Mouse (Mus musculus) right cerebral cortex, adult 2 months (tissue): ENCODE measurements at regions not wholly inside any gene's neighbourhood (a gene's known extent, or its start where the extent isn't known, plus 50 kb on each side); places are given as distances from the start of the nearest gene placed in this dataset.

Source experiments
- DNase-seq, 2 experiments: peaks; one replicate each; pipeline ENCODE4 v3.0.0; 2021 to 2022; ENCODE audit warnings: low spot score in 2 of 2

DNA sequence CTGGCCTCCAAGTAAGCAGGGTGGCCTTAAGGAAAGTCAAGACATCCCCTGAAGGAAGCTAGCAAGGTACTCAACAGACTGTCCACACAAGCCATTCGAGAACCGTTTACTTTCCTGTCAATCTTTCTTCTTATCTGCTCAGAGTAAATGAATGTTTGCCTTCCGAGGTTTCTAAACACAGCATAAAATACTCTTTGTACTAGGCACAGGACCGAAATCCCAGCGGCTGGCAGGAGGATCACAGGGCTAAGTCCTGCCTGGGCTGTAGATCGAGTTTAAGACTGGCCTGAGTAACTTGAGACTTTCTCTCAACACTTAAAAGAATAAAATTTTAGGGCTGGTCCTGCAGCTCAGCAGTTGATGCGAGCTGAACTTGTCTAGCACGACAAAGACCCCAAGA is 175.9 kb downstream of the Bcl2l11 start:
- DNase-seq = no peak

- DNase-seq = no peak
Measured at GRCm38 (mm10) chr2:128304063-128304712, 178.3 kb downstream of the Bcl2l11 start.

DNA sequence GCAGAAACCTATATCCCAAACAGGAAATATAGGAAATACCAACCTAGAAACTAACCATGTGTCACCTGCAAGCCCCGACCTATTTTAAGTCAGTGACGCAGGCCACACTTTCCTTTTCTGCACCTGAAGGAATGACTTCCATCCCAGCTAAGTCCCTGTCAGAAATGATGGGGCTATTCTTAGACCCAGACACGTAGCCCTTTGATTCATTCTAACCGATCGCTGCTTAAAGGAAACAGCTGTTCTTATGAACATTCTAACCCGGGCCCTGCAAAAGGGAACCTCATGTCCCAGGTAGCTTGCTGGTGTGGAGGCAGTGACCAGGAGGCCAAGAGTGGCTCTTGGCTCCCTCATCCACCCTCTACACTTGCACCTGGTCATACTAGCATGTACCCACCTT is 180.9 kb downstream of the Bcl2l11 start:
- no peak for DNase-seq

DNA sequence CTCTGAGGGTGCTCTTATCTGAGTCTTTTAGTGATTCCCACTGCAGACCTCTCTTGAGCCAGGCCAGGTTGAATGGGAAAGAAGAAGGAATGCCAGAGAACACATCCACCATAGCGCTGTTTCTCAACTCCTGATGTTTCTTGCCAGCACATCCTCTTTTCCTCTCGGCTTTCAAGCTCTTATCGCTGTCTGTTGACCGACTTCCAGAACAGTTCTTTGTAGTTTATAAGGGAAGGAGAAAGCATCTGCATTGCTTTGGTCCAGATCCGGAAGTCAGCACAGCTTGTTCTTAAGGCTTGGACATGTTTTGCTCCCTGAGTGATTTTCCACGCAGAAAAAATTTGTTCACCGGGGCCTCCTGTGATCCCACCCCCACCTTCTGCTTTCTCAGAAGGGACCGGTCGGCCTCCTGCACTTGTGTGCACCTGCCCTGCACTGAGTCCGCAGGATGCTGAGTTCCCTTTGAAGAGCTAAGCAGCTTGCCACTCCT is 183.7 kb downstream of the Bcl2l11 start:
- DNase-seq = no peak

DNA sequence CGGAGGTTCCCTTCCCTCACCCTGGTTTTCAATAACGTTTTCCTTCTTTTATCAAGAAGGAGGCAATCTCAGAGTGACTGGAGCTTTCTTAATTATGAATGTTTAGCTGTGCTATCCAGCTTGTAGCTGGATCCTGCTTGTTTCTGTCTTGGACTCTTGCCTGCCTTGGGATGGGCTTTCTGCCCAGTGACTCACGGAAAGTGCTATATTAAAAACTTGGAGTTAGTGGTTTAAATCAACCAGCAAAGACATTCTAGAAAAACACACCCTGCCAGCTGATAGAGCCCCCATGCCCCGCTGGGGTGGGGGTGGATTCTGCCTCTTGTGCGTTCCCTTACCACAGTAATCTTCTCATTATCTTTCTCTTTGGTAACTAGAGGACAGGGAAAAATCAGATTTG is 184.2 kb downstream of the Bcl2l11 start:
- peak; percentile 91 to 97 for DNase-seq

DNA sequence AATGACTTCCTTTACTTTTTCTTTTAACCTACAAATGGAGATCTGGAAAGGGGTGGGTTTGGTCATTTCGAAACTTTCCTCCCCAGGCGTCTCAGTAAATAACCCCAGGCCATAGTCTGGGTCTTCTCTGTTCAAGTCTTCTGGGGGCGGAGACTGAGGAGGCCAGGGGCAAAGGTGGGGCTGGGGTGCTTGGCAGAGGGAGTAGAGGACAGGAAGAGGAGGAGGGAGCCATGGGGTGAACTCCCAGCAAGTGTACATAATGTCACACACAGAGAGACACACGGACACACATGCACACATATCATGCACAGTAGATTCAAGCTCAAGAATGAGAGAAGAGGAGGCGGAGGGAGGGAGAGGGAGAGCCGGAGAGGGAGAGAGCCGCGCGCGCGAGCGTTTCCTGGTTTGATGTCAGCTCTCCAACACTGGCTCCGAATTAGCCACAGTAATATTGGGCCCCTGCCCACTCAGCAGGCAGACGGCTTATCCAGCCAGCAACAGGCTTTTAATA is 186.3 kb downstream of the Bcl2l11 start:
- peak; percentile 69 to 71 for DNase-seq

GRCm38 (mm10) chr2:128312659-128313581 is 187.1 kb downstream of the Bcl2l11 start:
- DNase-seq = no peak

DNA sequence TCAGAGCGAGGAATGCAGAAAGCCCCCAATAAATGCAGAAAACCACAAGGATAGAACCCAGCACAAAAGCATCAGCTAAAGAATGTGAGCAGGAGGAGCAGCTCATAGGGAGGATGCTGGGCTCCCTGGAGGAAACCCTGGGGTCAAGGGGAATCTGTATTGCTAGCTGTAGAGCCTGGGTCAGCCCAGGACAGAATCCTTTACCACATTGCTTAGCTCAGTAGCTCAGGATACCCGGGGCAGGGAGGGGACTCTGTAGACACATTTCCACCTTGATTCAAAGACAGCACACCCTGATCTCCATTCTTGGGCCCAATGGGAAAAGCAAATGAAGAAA is 187.7 kb downstream of the Bcl2l11 start:
- DNase-seq = no peak

GRCm38 (mm10) chr2:128313948-128314347 is 188.1 kb downstream of the Bcl2l11 start:
- no peak for DNase-seq

- no peak for DNase-seq
Measured at GRCm38 (mm10) chr2:128316516-128316915, 190.7 kb downstream of the Bcl2l11 start.

DNA sequence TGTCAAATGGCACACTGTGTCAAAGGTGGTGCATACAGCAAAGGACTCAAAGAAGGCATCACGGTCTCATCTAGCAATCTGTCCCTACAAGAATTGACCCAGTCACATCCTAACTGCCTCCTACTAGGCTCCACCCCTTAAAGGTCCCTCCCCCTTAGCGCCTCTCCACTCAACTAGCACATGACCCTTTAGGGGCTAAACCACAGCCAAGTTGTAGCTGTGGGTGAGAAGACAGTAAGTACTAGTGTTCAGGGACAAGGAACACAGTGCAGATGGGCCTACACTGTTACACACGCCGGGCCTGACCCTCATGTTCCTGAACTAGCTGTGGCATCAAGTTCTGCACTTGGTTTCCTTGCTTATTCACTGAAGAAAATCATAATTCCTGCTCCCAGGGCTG is 192.4 kb downstream of the Bcl2l11 start:
- DNase-seq = no peak

GRCm38 (mm10) chr2:128318956-128319355 is 193.1 kb downstream of the Bcl2l11 start:
- no peak for DNase-seq

DNA sequence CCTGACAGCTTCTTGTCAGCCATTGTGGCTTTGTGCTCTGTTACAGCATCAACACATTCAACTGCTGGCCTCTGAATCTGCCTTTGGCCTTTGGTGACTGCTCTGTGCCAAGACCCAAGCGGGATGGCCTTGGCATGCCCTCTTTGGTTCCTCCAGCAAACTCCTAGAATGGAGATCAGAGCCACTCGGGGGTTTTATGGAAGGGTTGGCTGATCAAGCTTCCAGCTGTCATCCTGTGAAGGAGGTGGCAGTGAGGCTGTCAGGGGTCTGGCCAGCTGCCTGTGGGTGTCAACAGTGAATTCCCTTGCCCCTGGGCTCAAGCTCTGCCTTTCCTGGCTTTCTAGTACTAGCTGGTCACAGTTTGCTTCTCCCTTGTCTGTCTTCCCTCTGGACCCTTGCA is 195.6 kb downstream of the Bcl2l11 start:
- no peak for DNase-seq

DNA sequence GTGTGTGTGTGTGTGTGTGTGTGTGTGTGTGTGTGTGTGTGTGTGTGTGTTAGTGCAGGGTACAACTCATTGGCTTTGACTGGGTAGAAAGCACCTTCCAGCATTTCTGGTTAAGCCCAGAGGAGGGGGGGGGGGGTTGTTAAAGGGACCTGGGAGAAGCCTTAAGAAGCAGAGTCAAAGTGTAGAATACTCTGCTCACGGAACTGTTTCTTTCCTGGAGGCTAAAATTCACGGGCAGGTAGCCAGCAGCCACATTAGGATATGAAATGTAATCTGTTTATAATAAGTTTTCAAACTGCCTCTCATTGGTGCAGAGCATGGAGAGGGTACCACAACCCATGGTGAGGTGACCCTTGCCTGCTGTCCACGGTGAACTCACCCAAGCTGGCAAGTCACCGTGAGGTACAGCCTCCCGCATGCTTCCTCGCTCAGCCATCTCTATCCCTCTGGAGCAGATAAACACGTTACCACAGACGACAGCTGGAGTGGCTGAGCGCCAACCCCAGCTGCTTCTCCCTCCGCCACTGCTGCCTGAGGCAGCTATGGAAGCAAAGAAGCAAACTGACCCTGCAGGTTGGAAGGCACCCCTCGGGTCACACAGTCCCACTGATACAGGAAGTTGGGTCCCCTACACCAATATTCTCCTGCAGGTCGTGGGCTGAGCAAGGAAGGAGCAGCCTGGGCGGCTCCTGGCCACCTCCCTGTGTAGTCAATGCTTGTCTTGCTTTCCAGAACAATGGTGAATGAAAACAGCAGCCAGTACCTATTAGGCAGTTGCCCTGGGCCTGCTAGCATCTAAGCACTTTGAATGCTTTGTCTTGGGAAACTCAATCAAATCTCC is 198.6 kb downstream of the Bcl2l11 start:
- DNase-seq = no peak

- DNase-seq = no peak
Measured at GRCm38 (mm10) chr2:128325097-128325421, 199.2 kb downstream of the Bcl2l11 start.

GRCm38 (mm10) chr2:128325456-128325855 is 199.6 kb downstream of the Bcl2l11 start:
- DNase-seq = no peak

GRCm38 (mm10) chr2:128330833-128331232 is 205.0 kb downstream of the Bcl2l11 start:
- DNase-seq = no peak

DNA sequence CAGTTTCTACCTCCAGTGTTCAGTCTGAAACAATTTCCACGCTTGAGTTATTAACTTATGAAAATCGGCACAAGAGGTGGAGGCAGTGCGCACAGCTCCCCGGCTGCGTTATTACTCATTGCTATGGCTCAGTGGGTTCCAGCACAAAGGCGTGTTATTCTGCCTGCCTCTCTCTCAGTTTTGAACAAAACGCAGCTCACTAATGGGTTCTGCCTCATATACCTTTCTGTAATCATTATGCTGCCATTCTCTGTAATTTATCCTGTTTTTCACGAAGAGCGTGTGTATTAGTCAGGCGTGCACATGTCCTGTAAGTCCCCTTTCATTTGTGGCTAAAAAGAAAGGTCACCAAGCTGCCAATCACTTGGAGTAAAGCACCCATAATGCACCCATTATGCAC is 205.4 kb downstream of the Bcl2l11 start:
- DNase-seq = peak in 1 of 2 experiments; percentile 47

DNA sequence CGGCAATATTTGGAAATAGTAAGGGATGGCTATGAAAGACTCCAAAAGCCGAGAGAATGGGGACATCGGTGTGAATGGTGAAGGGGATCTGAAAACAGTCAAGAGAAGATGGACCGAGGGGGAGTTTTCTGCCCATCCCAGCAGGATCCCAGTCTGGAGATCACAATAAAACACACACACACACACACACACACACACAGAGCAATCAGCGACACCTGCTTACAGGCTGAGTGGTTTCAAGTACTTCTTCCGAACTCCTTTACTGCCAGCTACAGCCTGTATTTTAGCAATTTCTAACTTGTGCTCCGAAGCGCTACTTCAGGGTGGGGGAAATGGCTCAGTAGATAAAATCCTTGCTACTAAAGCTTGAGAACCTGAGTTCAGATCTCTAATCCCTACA is 205.8 kb downstream of the Bcl2l11 start:
- no peak for DNase-seq

DNA sequence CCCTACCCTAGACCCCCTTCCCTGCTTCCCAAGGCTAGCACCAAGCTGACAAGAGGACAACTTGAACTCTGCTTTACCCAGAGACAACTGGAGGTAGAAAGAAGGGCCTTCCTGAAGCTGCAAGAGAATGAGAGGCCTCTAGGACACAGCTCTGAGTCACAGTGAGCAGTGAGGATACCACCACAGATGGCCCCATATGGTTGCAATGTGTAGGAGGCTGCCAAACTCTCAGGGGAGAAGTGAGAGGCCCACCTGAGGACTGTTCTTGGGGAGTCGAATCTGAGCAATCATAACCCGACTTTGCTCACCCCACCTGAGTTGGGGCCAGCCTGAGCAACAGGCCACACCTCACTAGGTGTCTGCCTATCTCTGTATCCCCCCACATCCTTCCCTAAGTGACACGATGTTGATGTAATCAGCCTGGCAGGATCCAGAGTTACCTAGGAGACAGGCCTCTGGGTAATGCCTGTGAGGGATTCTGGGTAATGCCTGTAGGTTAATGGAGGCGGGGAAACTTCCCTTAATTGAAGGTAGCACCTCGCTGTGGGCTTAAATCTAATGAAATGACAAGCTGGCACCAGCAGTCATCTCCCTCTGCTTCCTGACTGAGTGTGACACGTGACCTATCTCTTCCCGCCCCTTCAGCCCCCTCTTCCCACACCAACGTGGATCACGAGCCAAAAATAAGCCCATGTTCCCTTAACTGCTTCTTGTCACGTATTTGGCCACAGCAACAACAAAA is 207.7 kb downstream of the Bcl2l11 start:
- peak; percentile 51 to 58 for DNase-seq

DNA sequence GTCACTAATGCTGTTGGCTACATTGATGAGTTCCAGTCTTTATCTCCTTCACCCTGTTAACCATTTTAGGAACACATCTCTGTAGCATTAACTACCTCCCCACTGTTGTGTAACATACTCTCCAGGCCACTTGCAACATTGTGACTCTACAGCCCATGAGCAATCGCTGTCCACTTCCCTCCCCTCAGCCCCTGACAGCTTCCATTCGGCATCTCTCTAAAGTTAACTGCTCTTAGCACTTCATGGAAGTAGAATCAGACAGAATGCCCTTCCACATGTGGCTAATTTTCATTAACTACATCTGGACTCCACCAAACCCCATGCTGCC is 208.3 kb downstream of the Bcl2l11 start:
- DNase-seq = no peak
